Mouse (Mus musculus): ENCODE measurements around the gene Nip7. TPM values are rescaled to one million over a fixed set of nuclear protein-coding genes. Genes with fewer than 3 reads are reported as not detected.
"Not testable (repeated sequence)": the region's sequence is repeated elsewhere in the genome, so short reads cannot be mapped to it uniquely, and the experiment has no call there.

Nip7 gene
- 79.9 and 81.0 TPM in 2 replicates for polyA plus RNA-seq (2015; fragmentation: Nextera tagmentation; extraction: Ambion mirVana)

GRCm38 (mm10) chr8:107056076-107056972 is at the start of gene Nip7, which contains the start of gene Cog8:
TSS of gene Nip7 (plus strand) at chr8:107056877.
TSS of gene Cog8 (minus strand) at chr8:107056689.
- Histone ChIP-seq H3K36me3 (peaks cover 47% of the 10 kb centered on the region), H3K9me3 (no peaks in the 10 kb centered on the region), H3K4me2 (peak within 1 kb of the TSS; percentile 89), H3K9ac (peak within 1 kb of the TSS; percentile 80), H3K27ac (peak within 1 kb of the TSS; percentile 74), H3K4me3 (peak within 1 kb of the TSS; percentile 88), H3K27me3 (no peaks in the 10 kb centered on the region), H3K4me1 (peaks cover 20% of the 10 kb centered on the region)
- peak; percentile 94 for ATAC-seq (ENCODE audit: borderline replicate concordance, extremely low read depth, low FRiP score, low TSS enrichment)
- WGBS = under 1% methylated on average over 87 of the region's 88 CpGs

GRCm38 (mm10) chr8:107007795-107008194 is 48.9 kb upstream of the Nip7 start:
- Histone ChIP-seq H3K4me1 (no peaks in the 10 kb centered on the region), H3K9me3 (no peaks in the 10 kb centered on the region), H3K27ac (no peak overlapping the region), H3K27me3 (no peaks in the 10 kb centered on the region), H3K36me3 (peaks cover 33% of the 10 kb centered on the region), H3K4me3 (no peak overlapping the region), H3K9ac (no peak overlapping the region), H3K4me2 (no peak overlapping the region)
- no peak for ATAC-seq (ENCODE audit: borderline replicate concordance, extremely low read depth, low FRiP score, low TSS enrichment)
- 79% methylated on average over 3 of the region's 3 CpGs for WGBS

- H3K36me3 ChIP-seq = peaks cover 34% of the 10 kb centered on the region
These were observed 44.0 kb upstream of the Nip7 start for GRCm38 (mm10) chr8:107012666-107013065.

GRCm38 (mm10) chr8:107014915-107015314 is 41.8 kb upstream of the Nip7 start:
- Histone ChIP-seq H3K27me3 (no peaks in the 10 kb centered on the region), H3K4me2 (no peak overlapping the region), H3K4me3 (no peak overlapping the region), H3K27ac (no peak overlapping the region; the same call in 1 of the 2 replicates), H3K9me3 (no peaks in the 10 kb centered on the region), H3K36me3 (peaks cover 31% of the 10 kb centered on the region), H3K9ac (no peak overlapping the region), H3K4me1 (no peaks in the 10 kb centered on the region)
- ATAC-seq (ENCODE audit: borderline replicate concordance, extremely low read depth, low FRiP score, low TSS enrichment) = no peak
- 65% methylated on average over 1 of the region's 1 CpGs for WGBS

More at GRCm38 (mm10) chr8:107012666-107013065, 44.0 kb upstream of the Nip7 start:
- ATAC-seq (ENCODE audit: borderline replicate concordance, extremely low read depth, low FRiP score, low TSS enrichment) = no peak
- Histone ChIP-seq H3K4me3 (no peak overlapping the region), H3K4me1 (no peaks in the 10 kb centered on the region), H3K27me3 (no peaks in the 10 kb centered on the region), H3K9ac (no peak overlapping the region), H3K9me3 (no peaks in the 10 kb centered on the region), H3K4me2 (no peak overlapping the region), H3K27ac (no peak overlapping the region)
- 73% methylated on average over 2 of the region's 2 CpGs for WGBS

GRCm38 (mm10) chr8:107023479-107023878 is 33.2 kb upstream of the Nip7 start:
- no peak overlapping the region for H3K9ac ChIP-seq
- H3K9me3 ChIP-seq = no peaks in the 10 kb centered on the region
- H3K4me3 ChIP-seq = no peak overlapping the region
- H3K27me3 ChIP-seq = no peaks in the 10 kb centered on the region
- ATAC-seq (ENCODE audit: borderline replicate concordance, extremely low read depth, low FRiP score, low TSS enrichment) = no peak
- 88% methylated on average over 8 of the region's 8 CpGs for WGBS
- no peaks in the 10 kb centered on the region for H3K36me3 ChIP-seq
- no peaks in the 10 kb centered on the region for H3K4me1 ChIP-seq
- H3K27ac ChIP-seq = no peak overlapping the region
- H3K4me2 ChIP-seq = no peak overlapping the region

GRCm38 (mm10) chr8:107029310-107029709 is 27.4 kb upstream of the Nip7 start:
- peaks cover 16% of the 10 kb centered on the region for H3K4me1 ChIP-seq
- no peaks in the 10 kb centered on the region for H3K9me3 ChIP-seq
- H3K27ac ChIP-seq = no peak overlapping the region
- no peaks in the 10 kb centered on the region for H3K27me3 ChIP-seq
- no peak overlapping the region for H3K4me3 ChIP-seq
- ATAC-seq (ENCODE audit: borderline replicate concordance, extremely low read depth, low FRiP score, low TSS enrichment) = no peak
- no peak overlapping the region for H3K4me2 ChIP-seq
- H3K9ac ChIP-seq = no peak overlapping the region
- WGBS = 52% methylated on average over 3 of the region's 3 CpGs
- H3K36me3 ChIP-seq = no peaks in the 10 kb centered on the region

GRCm38 (mm10) chr8:107030058-107030457 is 26.6 kb upstream of the Nip7 start:
- H3K4me3 ChIP-seq = no peak overlapping the region
- no peaks in the 10 kb centered on the region for H3K36me3 ChIP-seq
- no peaks in the 10 kb centered on the region for H3K27me3 ChIP-seq
- WGBS = 70% methylated on average over 5 of the region's 5 CpGs
- ATAC-seq (ENCODE audit: borderline replicate concordance, extremely low read depth, low FRiP score, low TSS enrichment) = no peak
- H3K9ac ChIP-seq = no peak overlapping the region
- peaks cover 16% of the 10 kb centered on the region for H3K4me1 ChIP-seq
- H3K9me3 ChIP-seq = no peaks in the 10 kb centered on the region
- H3K4me2 ChIP-seq = no peak overlapping the region
- H3K27ac ChIP-seq = 0 out of 2 replicates have a peak overlapping the region, but pooled peaks have one; percentile 2

GRCm38 (mm10) chr8:107030650-107031576 is 25.8 kb upstream of the Nip7 start, which contains the start of gene Vps4a:
TSS of gene Vps4a (plus strand) at chr8:107031222.
- H3K4me1 ChIP-seq = peaks cover 16% of the 10 kb centered on the region
- no peaks in the 10 kb centered on the region for H3K36me3 ChIP-seq
- H3K27me3 ChIP-seq = no peaks in the 10 kb centered on the region
- WGBS = 4% methylated on average over 64 of the region's 66 CpGs
- peak within 1 kb of the TSS; percentile 94 for H3K9ac ChIP-seq
- peak within 1 kb of the TSS; percentile 83 for H3K27ac ChIP-seq
- peak within 1 kb of the TSS; percentile 88 for H3K4me3 ChIP-seq
- peak; percentile 94 for ATAC-seq (ENCODE audit: borderline replicate concordance, extremely low read depth, low FRiP score, low TSS enrichment)
- H3K4me2 ChIP-seq = peak within 1 kb of the TSS; percentile 79
- no peaks in the 10 kb centered on the region for H3K9me3 ChIP-seq

GRCm38 (mm10) chr8:107031577-107032090 is 25.0 kb upstream of the Nip7 start:
- ATAC-seq (ENCODE audit: borderline replicate concordance, extremely low read depth, low FRiP score, low TSS enrichment) = no peak; the same call in 1 of the 2 replicates
- no peaks in the 10 kb centered on the region for H3K9me3 ChIP-seq
- 0% methylated on average over 37 of the region's 40 CpGs for WGBS

GRCm38 (mm10) chr8:107033609-107034008 is 23.1 kb upstream of the Nip7 start:
- not testable (repeated sequence) for ATAC-seq (ENCODE audit: borderline replicate concordance, extremely low read depth, low FRiP score, low TSS enrichment); H3K27ac ChIP-seq; H3K9ac ChIP-seq; H3K4me3 ChIP-seq; H3K4me2 ChIP-seq; H3K27me3 ChIP-seq; H3K9me3 ChIP-seq
- Histone ChIP-seq H3K4me1 (peaks cover 16% of the 10 kb centered on the region), H3K36me3 (peaks cover 14% of the 10 kb centered on the region; the same call in 1 of the 2 replicates)
- 93% methylated on average over 2 of the region's 2 CpGs for WGBS

More at GRCm38 (mm10) chr8:107031577-107032090, 25.0 kb upstream of the Nip7 start:
- Histone ChIP-seq H3K9ac (peak overlapping the region; percentile 94), H3K27ac (peak overlapping the region; percentile 83), H3K4me2 (peak overlapping the region; percentile 79), H3K4me3 (peak overlapping the region; percentile 88), H3K27me3 (no peaks in the 10 kb centered on the region), H3K36me3 (peaks cover 6% of the 10 kb centered on the region; the same call in 1 of the 2 replicates), H3K4me1 (peaks cover 16% of the 10 kb centered on the region)

GRCm38 (mm10) chr8:107035641-107036040 is 21.0 kb upstream of the Nip7 start:
- peaks cover 32% of the 10 kb centered on the region for H3K36me3 ChIP-seq
- H3K4me3 ChIP-seq = no peak overlapping the region
- H3K4me2 ChIP-seq = no peak overlapping the region
- H3K9me3 ChIP-seq = no peaks in the 10 kb centered on the region
- H3K4me1 ChIP-seq = peaks cover 16% of the 10 kb centered on the region
- no peaks in the 10 kb centered on the region for H3K27me3 ChIP-seq
- ATAC-seq (ENCODE audit: borderline replicate concordance, extremely low read depth, low FRiP score, low TSS enrichment) = no peak
- WGBS = 80% methylated on average over 3 of the region's 3 CpGs
- H3K27ac ChIP-seq = no peak overlapping the region
- no peak overlapping the region for H3K9ac ChIP-seq
